Mouse (Mus musculus): Measurements from ENCODE around the gene Unc45b. TPM values are rescaled to one million over a fixed set of nuclear protein-coding genes. Genes with fewer than 3 reads are reported as not detected.

Unc45b gene
- 0.75 and 1.1 TPM in 2 replicates for polyA plus RNA-seq (2015; fragmentation: Nextera tagmentation; extraction: Ambion mirVana)

GRCm38 (mm10) chr11:82910250-82910649 is at the start of gene Unc45b:
Gene Unc45b (plus strand): TSS chr11:82910550.
- Histone ChIP-seq H3K9me3 (replicated peaks) (no peaks in the 10 kb centered on the region), H3K27ac (no peak within 1 kb of the TSS), H3K4me3 (replicated peaks) (no peak within 1 kb of the TSS), H3K27me3 (peaks cover 32% of the 10 kb centered on the region), H3K4me1 (replicated peaks) (peaks cover 34% of the 10 kb centered on the region), H3K4me2 (no peak within 1 kb of the TSS), H3K9ac (no peak within 1 kb of the TSS), H3K36me3 (peaks cover 14% of the 10 kb centered on the region)
- ATAC-seq (ENCODE audit: low read depth) (no peak), DNase-seq (no peak)
- 70% methylated on average over 4 of the region's 4 CpGs for WGBS (ENCODE audit: insufficient replicate concordance)

GRCm38 (mm10) chr11:82860759-82861158 is 49.6 kb upstream of the Unc45b start:
- Histone ChIP-seq H3K9me3 (replicated peaks) (no peaks in the 10 kb centered on the region), H3K4me3 (replicated peaks) (no peak overlapping the region), H3K36me3 (0 out of 2 replicates have a peak, but pooled peaks cover 5% of the 10 kb centered on the region), H3K27ac (no peak overlapping the region), H3K4me2 (no peak overlapping the region), H3K4me1 (replicated peaks) (peaks cover 80% of the 10 kb centered on the region), H3K27me3 (no peaks in the 10 kb centered on the region), H3K9ac (no peak overlapping the region)
- DNase-seq, result no peak
- ATAC-seq (ENCODE audit: low read depth), result no peak
- 77% methylated on average over 6 of the region's 6 CpGs for WGBS (ENCODE audit: insufficient replicate concordance)

DNA sequence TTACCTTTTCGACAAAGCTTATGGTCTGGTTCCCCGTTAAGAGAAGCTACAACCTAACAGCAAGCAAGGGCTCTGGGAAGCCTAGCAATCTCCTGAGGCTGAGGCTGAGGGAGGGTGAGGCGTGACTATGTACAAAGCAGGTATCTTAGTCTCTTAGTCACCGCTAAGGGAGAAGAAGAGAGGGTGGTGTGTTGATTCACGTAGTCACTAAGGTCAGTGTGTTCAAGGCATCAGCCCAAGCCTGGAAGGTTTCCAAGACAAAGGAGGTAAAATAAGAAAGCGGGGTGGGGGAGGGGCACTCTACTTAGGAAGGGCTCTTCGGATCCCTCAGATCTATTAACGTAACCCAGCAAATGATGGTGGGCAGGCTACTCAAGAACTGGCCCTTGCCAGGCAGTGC is 48.8 kb upstream of the Unc45b start:
- no peak overlapping the region for H3K4me3 ChIP-seq (replicated peaks)
- no peaks in the 10 kb centered on the region for H3K27me3 ChIP-seq
- WGBS (ENCODE audit: insufficient replicate concordance), result 80% methylated on average over 8 of the region's 8 CpGs
- no peak overlapping the region for H3K4me2 ChIP-seq
- ATAC-seq (ENCODE audit: low read depth) (no peak), DNase-seq (no peak)
- peaks cover 80% of the 10 kb centered on the region for H3K4me1 ChIP-seq (replicated peaks)
- H3K9ac ChIP-seq, result no peak overlapping the region
- H3K36me3 ChIP-seq, result 0 out of 2 replicates have a peak, but pooled peaks cover 5% of the 10 kb centered on the region
- H3K27ac ChIP-seq, result no peak overlapping the region
- no peaks in the 10 kb centered on the region for H3K9me3 ChIP-seq (replicated peaks)

DNA sequence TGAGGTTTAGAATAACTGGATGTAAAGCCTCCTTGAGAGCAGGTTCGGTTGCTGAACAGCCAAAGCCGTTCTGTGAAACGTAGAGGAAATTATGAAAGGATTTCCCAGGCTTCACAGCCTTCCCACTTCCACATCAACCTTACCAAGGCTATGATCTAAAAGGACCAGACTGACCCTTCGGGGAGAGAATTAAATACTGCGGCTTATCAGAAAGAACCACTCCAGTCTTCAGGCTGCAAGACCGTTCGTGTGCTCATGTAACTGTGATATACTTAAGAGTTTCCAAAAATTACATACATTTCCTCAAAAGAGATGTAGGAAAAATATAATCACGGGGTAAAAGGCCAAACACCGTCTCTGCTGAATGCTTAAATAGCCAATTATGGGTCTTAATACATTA is 47.7 kb upstream of the Unc45b start:
- ATAC-seq (ENCODE audit: low read depth) (peak; percentile 71), DNase-seq (no peak)
- no peak overlapping the region for H3K4me3 ChIP-seq (replicated peaks)
- H3K27ac ChIP-seq, result peak overlapping the region; percentile 82
- no peaks in the 10 kb centered on the region for H3K27me3 ChIP-seq
- peaks cover 81% of the 10 kb centered on the region for H3K4me1 ChIP-seq (replicated peaks)
- 22% methylated on average over 9 of the region's 9 CpGs for WGBS (ENCODE audit: insufficient replicate concordance)
- peak overlapping the region; percentile 39 for H3K4me2 ChIP-seq
- H3K9ac ChIP-seq, result peak overlapping the region; percentile 49; the same call in 1 of the 2 replicates
- H3K36me3 ChIP-seq, result 0 out of 2 replicates have a peak, but pooled peaks cover 5% of the 10 kb centered on the region
- no peaks in the 10 kb centered on the region for H3K9me3 ChIP-seq (replicated peaks)

- H3K27me3 ChIP-seq, result no peaks in the 10 kb centered on the region
- H3K4me3 ChIP-seq (replicated peaks), result no peak overlapping the region
- ATAC-seq (ENCODE audit: low read depth) (no peak), DNase-seq (no peak)
- H3K4me2 ChIP-seq, result no peak overlapping the region
- 0 out of 2 replicates have a peak overlapping the region, but pooled peaks have one; percentile 49 for H3K9ac ChIP-seq
- peaks cover 81% of the 10 kb centered on the region for H3K4me1 ChIP-seq (replicated peaks)
- 81% methylated on average over 2 of the region's 2 CpGs for WGBS (ENCODE audit: insufficient replicate concordance)
- H3K36me3 ChIP-seq, result 0 out of 2 replicates have a peak, but pooled peaks cover 5% of the 10 kb centered on the region
- H3K27ac ChIP-seq, result peak overlapping the region; percentile 82
- H3K9me3 ChIP-seq (replicated peaks), result no peaks in the 10 kb centered on the region
Measured at GRCm38 (mm10) chr11:82863059-82863458, 47.3 kb upstream of the Unc45b start.

DNA sequence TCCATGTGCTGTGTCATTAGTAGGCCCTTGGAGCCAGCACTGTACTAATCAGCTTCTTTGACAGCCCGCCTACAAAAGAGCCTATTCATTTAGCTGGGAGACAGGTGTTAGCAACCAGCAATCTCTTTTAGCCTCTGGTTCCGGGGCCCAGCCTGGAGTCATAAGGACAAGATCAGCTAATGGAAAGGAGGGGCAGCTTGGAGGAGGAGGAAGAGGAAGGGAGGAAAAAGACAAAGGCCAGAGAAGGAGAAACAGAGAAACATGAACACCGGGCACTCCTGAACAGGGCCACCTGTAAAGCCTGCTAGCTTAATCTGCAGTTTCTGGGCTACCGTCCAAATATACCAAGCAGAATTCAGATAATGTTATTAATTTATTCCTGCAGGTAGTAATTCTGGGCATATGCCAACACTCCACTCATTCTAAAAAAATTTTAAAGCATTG is 46.8 kb upstream of the Unc45b start:
- peak overlapping the region; percentile 82 for H3K27ac ChIP-seq
- H3K9me3 ChIP-seq (replicated peaks), result no peaks in the 10 kb centered on the region
- H3K4me2 ChIP-seq, result peak overlapping the region; percentile 17
- DNase-seq, result no peak
- no peak overlapping the region for H3K4me3 ChIP-seq (replicated peaks)
- H3K36me3 ChIP-seq, result 0 out of 2 replicates have a peak, but pooled peaks cover 5% of the 10 kb centered on the region
- H3K27me3 ChIP-seq, result no peaks in the 10 kb centered on the region
- peak overlapping the region; percentile 23; the same call in 1 of the 2 replicates for H3K9ac ChIP-seq
- ATAC-seq (ENCODE audit: low read depth), result peak; percentile 65; the same call in 1 of the 2 replicates
- 54% methylated on average over 4 of the region's 4 CpGs for WGBS (ENCODE audit: insufficient replicate concordance)
- peaks cover 83% of the 10 kb centered on the region for H3K4me1 ChIP-seq (replicated peaks)

DNA sequence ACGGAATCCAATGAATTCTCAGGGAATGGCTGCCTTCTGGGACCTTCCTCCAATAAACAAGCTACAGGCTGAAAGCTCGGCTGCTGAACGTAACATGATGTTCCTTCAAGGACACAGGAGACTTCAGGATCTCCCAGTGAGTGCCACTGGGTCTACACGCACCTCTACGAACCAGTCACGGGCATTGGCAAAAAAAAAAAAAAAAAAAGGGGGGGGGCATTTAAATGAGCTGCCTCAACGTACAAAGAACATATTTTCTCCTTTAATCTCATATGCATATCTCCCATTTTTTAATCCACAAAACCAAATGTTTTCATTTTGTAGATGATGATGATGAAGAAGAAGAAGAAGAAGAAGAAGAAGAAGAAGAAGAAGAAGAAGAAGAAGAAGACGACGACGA is 44.4 kb upstream of the Unc45b start:
- H3K4me2 ChIP-seq, result peak overlapping the region; percentile 70
- WGBS (ENCODE audit: insufficient replicate concordance), result 65% methylated on average over 10 of the region's 10 CpGs

GRCm38 (mm10) chr11:82866850-82867564 is 43.3 kb upstream of the Unc45b start:
- Histone ChIP-seq H3K4me1 (replicated peaks) (peaks cover 79% of the 10 kb centered on the region), H3K9me3 (replicated peaks) (no peaks in the 10 kb centered on the region), H3K4me2 (peak overlapping the region; percentile 70), H3K36me3 (no peaks in the 10 kb centered on the region), H3K27ac (peak overlapping the region; percentile 77), H3K27me3 (no peaks in the 10 kb centered on the region), H3K9ac (peak overlapping the region; percentile 96), H3K4me3 (replicated peaks) (peak overlapping the region; percentile 20)
- peak; percentile 24 for DNase-seq
- 24% methylated on average over 7 of the region's 7 CpGs for WGBS (ENCODE audit: insufficient replicate concordance)
- ATAC-seq (ENCODE audit: low read depth), result no peak

More for the DNA sequence above, 44.4 kb upstream of the Unc45b start:
- no peaks in the 10 kb centered on the region for H3K36me3 ChIP-seq
- H3K27ac ChIP-seq, result peak overlapping the region; percentile 54
- ATAC-seq (ENCODE audit: low read depth), result no peak
- no peaks in the 10 kb centered on the region for H3K27me3 ChIP-seq
- H3K9me3 ChIP-seq (replicated peaks), result no peaks in the 10 kb centered on the region
- H3K4me1 ChIP-seq (replicated peaks), result peaks cover 87% of the 10 kb centered on the region
- H3K4me3 ChIP-seq (replicated peaks), result no peak overlapping the region; the same call in 1 of the 2 replicates
- peak overlapping the region; percentile 49; the same call in 1 of the 2 replicates for H3K9ac ChIP-seq
- no peak for DNase-seq

- no peak for ATAC-seq (ENCODE audit: low read depth)
- WGBS (ENCODE audit: insufficient replicate concordance), result 32% methylated on average over 5 of the region's 5 CpGs
- no peak for DNase-seq
- peaks cover 70% of the 10 kb centered on the region for H3K4me1 ChIP-seq (replicated peaks)
- H3K9ac ChIP-seq, result peak overlapping the region; percentile 96; the same call in 1 of the 2 replicates
- H3K9me3 ChIP-seq (replicated peaks), result no peaks in the 10 kb centered on the region
- H3K27ac ChIP-seq, result peak overlapping the region; percentile 77
- peak overlapping the region; percentile 70 for H3K4me2 ChIP-seq
- no peaks in the 10 kb centered on the region for H3K36me3 ChIP-seq
- H3K27me3 ChIP-seq, result no peaks in the 10 kb centered on the region
- peak overlapping the region; percentile 99; the same call in 1 of the 2 replicates for H3K4me3 ChIP-seq (replicated peaks)
Measured at GRCm38 (mm10) chr11:82867956-82868355, 42.4 kb upstream of the Unc45b start.

GRCm38 (mm10) chr11:82869506-82870172 is 40.7 kb upstream of the Unc45b start:
- peak overlapping the region; percentile 96 for H3K9ac ChIP-seq
- 34% methylated on average over 9 of the region's 9 CpGs for WGBS (ENCODE audit: insufficient replicate concordance)
- no peak for DNase-seq

More at GRCm38 (mm10) chr11:82869506-82870172, 40.7 kb upstream of the Unc45b start:
- Histone ChIP-seq H3K9me3 (replicated peaks) (no peaks in the 10 kb centered on the region), H3K4me2 (peak overlapping the region; percentile 70), H3K27me3 (no peaks in the 10 kb centered on the region), H3K4me3 (replicated peaks) (peak overlapping the region; percentile 99), H3K36me3 (0 out of 2 replicates have a peak, but pooled peaks cover 2% of the 10 kb centered on the region), H3K4me1 (replicated peaks) (peaks cover 58% of the 10 kb centered on the region), H3K27ac (peak overlapping the region; percentile 94)
- ATAC-seq (ENCODE audit: low read depth), result no peak
